Mouse (Mus musculus): Measurements from ENCODE around the gene Wdhd1. TPM values are rescaled to one million over a fixed set of nuclear protein-coding genes. Genes with fewer than 3 reads are reported as not detected.

Wdhd1 gene
- total and polyA plus RNA-seq, 3 experiments: 51.6 to 91.5 TPM; not detected in 1

DNA sequence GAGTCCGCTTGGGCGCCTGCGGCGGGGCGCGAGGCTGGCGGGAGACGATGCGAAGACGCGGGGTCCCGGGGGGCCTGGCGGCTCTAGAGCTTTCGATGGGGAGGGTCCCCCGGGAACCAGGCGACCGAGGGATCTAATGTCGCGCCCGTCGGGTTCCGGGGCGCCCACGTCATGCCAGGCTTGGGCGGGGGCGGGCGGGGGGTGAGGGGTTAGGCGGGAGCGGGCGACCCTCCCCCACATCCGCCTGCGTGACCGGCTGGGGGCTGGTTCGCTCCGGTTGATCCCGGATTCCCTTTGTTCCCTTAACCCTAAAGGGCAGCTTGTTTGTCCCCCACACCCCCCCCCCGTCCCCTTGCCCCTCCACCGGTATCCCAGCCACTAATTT lies 21.7 kb upstream of the Wdhd1 start:
- H3K79me2 ChIP-seq (ENCODE audit: control insufficient read depth, insufficient read depth, low read length, poor library complexity): peaks cover 47% of the 10 kb centered on the region
- H3K4me3 ChIP-seq (ENCODE audit: control insufficient read depth in 1 of 2, insufficient read depth in 1 of 2, low read depth in 2 of 2, low read length in 2 of 2): peak overlapping the region; percentile 96
- H3K9ac ChIP-seq (ENCODE audit: control insufficient read depth, low read depth, low read length, poor library complexity, severe bottlenecking): peak overlapping the region; percentile 98
- H3K27me3 ChIP-seq (ENCODE audit: control insufficient read depth in 1 of 2, insufficient read depth in 2 of 2, low read length in 2 of 2): no peaks in the 10 kb centered on the region
- TF ChIP-seq UBTF (IDR thresholded peaks at IDR 0.05; ENCODE audit: borderline replicate concordance, insufficient read depth, low read depth, low read length) (no peak), TAL1 (IDR thresholded peaks at IDR 0.05; ENCODE audit: low read length) (no peak), POLR2AphosphoS2 (IDR thresholded peaks at IDR 0.05; ENCODE audit: low read length) (no peak), GATA1 (IDR thresholded peaks at IDR 0.05; ENCODE audit: low read depth, low read length) (no peak), BHLHE40 (IDR thresholded peaks at IDR 0.05; ENCODE audit: borderline replicate concordance, low read depth, low read length) (no peak), HCFC1 (IDR thresholded peaks at IDR 0.05; ENCODE audit: low read depth, low read length) (no peak), RAD21 (IDR thresholded peaks at IDR 0.05; ENCODE audit: low read depth, low read length) (no peak), USF1 (IDR thresholded peaks at IDR 0.05; ENCODE audit: low read depth, low read length) (no peak), CHD2 (IDR thresholded peaks at IDR 0.05; ENCODE audit: low read length) (no peak), E2F4 (IDR thresholded peaks at IDR 0.05; ENCODE audit: borderline replicate concordance, low read depth, low read length) (no peak), ELF1 (IDR thresholded peaks at IDR 0.05; ENCODE audit: low read depth, low read length) (no peak), JUND (IDR thresholded peaks at IDR 0.05; ENCODE audit: low read depth, low read length) (no peak), TCF12 (IDR thresholded peaks at IDR 0.05; ENCODE audit: low read depth, low read length) (no peak), MAFK (IDR thresholded peaks at IDR 0.05; ENCODE audit: borderline replicate concordance, low read depth, low read length) (no peak), POLR2A (IDR thresholded peaks at IDR 0.05; ENCODE audit: control insufficient read depth in 1 of 2, insufficient read depth in 1 of 2, low read depth in 1 of 2, low read length in 2 of 2, poor library complexity in 1 of 2) (no peak), MAZ (IDR thresholded peaks at IDR 0.05; ENCODE audit: low read depth, low read length) (no peak; the same call in 1 of the 2 replicates), MXI1 (IDR thresholded peaks at IDR 0.05; ENCODE audit: low read depth, low read length) (no peak), GABPA (IDR thresholded peaks at IDR 0.05; ENCODE audit: low read depth, low read length) (no peak), MYB (IDR thresholded peaks at IDR 0.05; ENCODE audit: low read depth, low read length) (no peak)
- H3K9me3 ChIP-seq (replicated peaks; ENCODE audit: insufficient read depth, low read length): no peaks in the 10 kb centered on the region
- peak overlapping the region; percentile 72 for H3K27ac ChIP-seq (ENCODE audit: control insufficient read depth, low read depth, low read length)
- peaks cover 5 to 17% of the 10 kb centered on the region in 2 experiments for H3K4me1 ChIP-seq (ENCODE audit: control insufficient read depth in 1 of 2, insufficient read depth in 2 of 2, low read length in 2 of 2)
- H3K36me3 ChIP-seq (ENCODE audit: control insufficient read depth in 1 of 2, insufficient read depth in 2 of 2, low read length in 2 of 2): peaks cover 1 to 40% of the 10 kb centered on the region in 2 experiments; a peak in 3 of 4 replicates
- no peak for DNase-seq (ENCODE audit: low read depth, low spot score)

DNA sequence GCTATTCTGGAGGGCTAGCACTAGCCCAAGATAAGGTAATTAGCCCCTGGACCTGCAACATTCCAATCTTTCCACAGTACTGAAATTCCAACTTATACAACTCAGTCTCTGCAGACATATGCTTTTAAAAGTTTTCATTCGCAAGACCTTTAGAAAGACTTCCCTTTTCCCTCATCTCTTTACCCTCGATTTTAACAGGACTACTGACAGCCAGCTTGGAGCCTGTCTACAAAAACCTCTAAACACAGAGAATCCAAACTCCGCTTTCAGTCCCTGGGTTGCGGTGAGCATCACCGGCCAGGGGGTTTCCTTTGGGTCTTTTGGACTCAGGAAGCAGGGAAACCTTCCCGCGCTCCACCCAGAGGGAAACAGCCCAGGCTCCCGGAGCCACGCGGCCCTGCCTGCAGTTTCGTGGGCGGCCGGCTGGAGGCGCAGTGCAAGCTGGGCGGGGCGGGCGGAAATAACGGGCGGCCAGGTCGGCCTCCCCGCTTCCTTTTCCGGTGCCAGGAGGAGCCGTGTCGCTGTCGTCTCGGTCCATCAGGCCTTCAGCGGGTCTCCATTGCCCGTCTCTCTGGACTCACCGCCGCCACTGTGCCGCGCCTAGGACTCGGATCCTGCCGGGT lies 21.2 kb upstream of the Wdhd1 start, which contains the start of gene Mapk1ip1l:
Gene Mapk1ip1l (plus strand): TSS at position 482 of the 623 bp plus-strand sequence.
- Histone ChIP-seq H3K27ac (ENCODE audit: control insufficient read depth, low read depth, low read length) (peak within 1 kb of the TSS; percentile 90), H3K79me2 (ENCODE audit: control insufficient read depth, insufficient read depth, low read length, poor library complexity) (peaks cover 42% of the 10 kb centered on the region), H3K36me3 (ENCODE audit: control insufficient read depth in 1 of 2, insufficient read depth in 2 of 2, low read length in 2 of 2) (peaks cover 1 to 40% of the 10 kb centered on the region in 2 experiments; a peak in 2 of 4 replicates), H3K9me3 (replicated peaks; ENCODE audit: insufficient read depth, low read length) (no peaks in the 10 kb centered on the region), H3K4me1 (ENCODE audit: control insufficient read depth in 1 of 2, insufficient read depth in 2 of 2, low read length in 2 of 2) (peaks cover 5 to 12% of the 10 kb centered on the region in 2 experiments), H3K27me3 (ENCODE audit: control insufficient read depth in 1 of 2, insufficient read depth in 2 of 2, low read length in 2 of 2) (no peaks in the 10 kb centered on the region), H3K4me3 (ENCODE audit: control insufficient read depth in 1 of 2, insufficient read depth in 1 of 2, low read depth in 2 of 2, low read length in 2 of 2) (peak within 1 kb of the TSS; percentile 96), H3K9ac (ENCODE audit: control insufficient read depth, low read depth, low read length, poor library complexity, severe bottlenecking) (peak within 1 kb of the TSS; percentile 98)
- peak; percentile 90 for DNase-seq (ENCODE audit: low read depth, low spot score)
- no peak for TF ChIP-seq MEF2A (IDR thresholded peaks at IDR 0.05; ENCODE audit: extremely low read depth, insufficient replicate concordance, low read depth, low read length, poor library complexity, severe bottlenecking)
- peak; percentile 88 for TF ChIP-seq HCFC1 (IDR thresholded peaks at IDR 0.05; ENCODE audit: low read depth, low read length)
- 0 out of 2 replicates have a peak, but pooled peaks have one; percentile 17 for TF ChIP-seq USF1 (IDR thresholded peaks at IDR 0.05; ENCODE audit: low read depth, low read length)
- TF ChIP-seq MYC (IDR thresholded peaks at IDR 0.05; ENCODE audit: low read depth, low read length): peak; percentile 72; the same call in 1 of the 2 replicates
- peak; percentile 82 for TF ChIP-seq POLR2AphosphoS2 (IDR thresholded peaks at IDR 0.05; ENCODE audit: low read length)
- TF ChIP-seq ETS1 (IDR thresholded peaks at IDR 0.05; ENCODE audit: low read depth, low read length): peak; percentile 35; the same call in 1 of the 2 replicates
- peak; percentile 57 for TF ChIP-seq TCF12 (IDR thresholded peaks at IDR 0.05; ENCODE audit: low read depth, low read length)
- peak; percentile 82 for TF ChIP-seq ELF1 (IDR thresholded peaks at IDR 0.05; ENCODE audit: low read depth, low read length)
- 0 out of 2 replicates have a peak, but pooled peaks have one; percentile 12 for TF ChIP-seq RCOR1 (IDR thresholded peaks at IDR 0.05; ENCODE audit: low read depth, low read length)
- TF ChIP-seq SIN3A (IDR thresholded peaks at IDR 0.05; ENCODE audit: low read length): peak; percentile 85
- TF ChIP-seq UBTF (IDR thresholded peaks at IDR 0.05; ENCODE audit: borderline replicate concordance, insufficient read depth, low read depth, low read length): no peak
- TF ChIP-seq GABPA (IDR thresholded peaks at IDR 0.05; ENCODE audit: low read depth, low read length): no peak
- TF ChIP-seq MAX (IDR thresholded peaks at IDR 0.05; ENCODE audit: low read length): peak; percentile 85
- TF ChIP-seq EP300 (IDR thresholded peaks at IDR 0.05; ENCODE audit: low read depth in 1 of 2, low read length in 2 of 2): peak in 1 of 2 experiments; percentile 35; a peak in 2 of 4 replicates
- TF ChIP-seq CTCF (IDR thresholded peaks at IDR 0.05 in 2 of 3, conservative IDR thresholded peaks at IDR 0.05 in 1 of 3; ENCODE audit: control insufficient read depth in 1 of 3, insufficient read depth in 1 of 3, low read depth in 2 of 3, low read length in 3 of 3, poor library complexity in 1 of 3, severe bottlenecking in 1 of 3): peak; percentile 57 to 91 (median 78); a peak in 5 of 6 replicates
- TF ChIP-seq POLR2A (IDR thresholded peaks at IDR 0.05; ENCODE audit: control insufficient read depth in 1 of 2, insufficient read depth in 1 of 2, low read depth in 1 of 2, low read length in 2 of 2, poor library complexity in 1 of 2): peak; percentile 83 to 92
- TF ChIP-seq MAFK (IDR thresholded peaks at IDR 0.05; ENCODE audit: borderline replicate concordance, low read depth, low read length): no peak
- peak; percentile 85 for TF ChIP-seq MXI1 (IDR thresholded peaks at IDR 0.05; ENCODE audit: low read depth, low read length)
- TF ChIP-seq ZMIZ1 (IDR thresholded peaks at IDR 0.05; ENCODE audit: low read depth, low read length): peak; percentile 60
- TF ChIP-seq E2F4 (IDR thresholded peaks at IDR 0.05; ENCODE audit: borderline replicate concordance, low read depth, low read length): peak; percentile 60; the same call in 1 of the 2 replicates
